Mouse (Mus musculus) ES-E14 (cell line): ENCODE data around the gene Fam149a.

ENCODE experiments used
- CHD2 ChIP-seq: IDR thresholded peaks from 2 replicates; pipeline ENCODE4 v1.6.1; 2014; ENCODE audit warnings: mild to moderate bottlenecking, low read depth, low read length, inconsistent platforms
- HCFC1 ChIP-seq: IDR thresholded peaks from 2 replicates; pipeline ENCODE4 v1.6.1; 2012; ENCODE audit warnings: low read length, inconsistent platforms, borderline replicate concordance; ENCODE audit not compliant: insufficient read depth
- MAFK ChIP-seq: IDR thresholded peaks from 2 replicates; pipeline ENCODE4 v1.6.1; 2014; ENCODE audit warnings: mild to moderate bottlenecking, low read depth, low read length, inconsistent platforms; ENCODE audit not compliant: insufficient read depth
- ZC3H11A ChIP-seq: IDR thresholded peaks from 2 replicates; pipeline ENCODE4 v1.6.1; 2012; ENCODE audit warnings: low read depth, mild to moderate bottlenecking, inconsistent platforms, low read length, borderline replicate concordance
- ZNF384 ChIP-seq: IDR thresholded peaks from 2 replicates; pipeline ENCODE4 v1.6.1; 2012; ENCODE audit warnings: low read depth, low read length, inconsistent platforms

GRCm38 (mm10) chr8:45295276-45295675 is 86.8 kb downstream of the Fam149a start:
- no peak for TF ChIP-seq MAFK
- TF ChIP-seq CHD2: no peak
- TF ChIP-seq HCFC1: no peak
- TF ChIP-seq ZNF384: no peak
- TF ChIP-seq ZC3H11A: no peak
